Mouse (Mus musculus): ENCODE data around the gene Epas1.

Gene Epas1

GRCm38 (mm10) chr17:86753130-86753821, at the start of gene Epas1:
Gene Epas1, plus strand, starts transcription at chr17:86753700.
- DNase-seq (ENCODE audit: extremely low spot score) = peak; percentile 90

GRCm38 (mm10) chr17:86705236-86705635, 48.3 kb upstream of the Epas1 start:
- DNase-seq (ENCODE audit: extremely low spot score) = no peak

GRCm38 (mm10) chr17:86706467-86706866, 47.0 kb upstream of the Epas1 start:
- no peak for DNase-seq (ENCODE audit: extremely low spot score)

- no peak for DNase-seq (ENCODE audit: extremely low spot score)
Observed at GRCm38 (mm10) chr17:86709803-86710202, 43.7 kb upstream of the Epas1 start.

GRCm38 (mm10) chr17:86710379-86710778, 43.1 kb upstream of the Epas1 start:
- no peak for DNase-seq (ENCODE audit: extremely low spot score)

GRCm38 (mm10) chr17:86711949-86712348, 41.6 kb upstream of the Epas1 start:
- DNase-seq (ENCODE audit: extremely low spot score) = no peak

GRCm38 (mm10) chr17:86712601-86713000, 40.9 kb upstream of the Epas1 start:
- no peak for DNase-seq (ENCODE audit: extremely low spot score)

- peak; percentile 44 for DNase-seq (ENCODE audit: extremely low spot score)
Observed at GRCm38 (mm10) chr17:86713591-86713990, 39.9 kb upstream of the Epas1 start.

- no peak for DNase-seq (ENCODE audit: extremely low spot score)
Observed at GRCm38 (mm10) chr17:86724786-86725415, 28.6 kb upstream of the Epas1 start.

- DNase-seq (ENCODE audit: extremely low spot score) = no peak
Observed at GRCm38 (mm10) chr17:86726480-86726879, 27.0 kb upstream of the Epas1 start.

GRCm38 (mm10) chr17:86727031-86727430, 26.5 kb upstream of the Epas1 start:
- no peak for DNase-seq (ENCODE audit: extremely low spot score)

- DNase-seq (ENCODE audit: extremely low spot score) = no peak
Observed at GRCm38 (mm10) chr17:86731273-86731672, 22.2 kb upstream of the Epas1 start.

GRCm38 (mm10) chr17:86732024-86732423, 21.5 kb upstream of the Epas1 start:
- peak; percentile 73 for DNase-seq (ENCODE audit: extremely low spot score)

GRCm38 (mm10) chr17:86732522-86732921, 21.0 kb upstream of the Epas1 start:
- DNase-seq (ENCODE audit: extremely low spot score) = no peak

GRCm38 (mm10) chr17:86733644-86734043, 19.9 kb upstream of the Epas1 start:
- DNase-seq (ENCODE audit: extremely low spot score) = no peak

- no peak for DNase-seq (ENCODE audit: extremely low spot score)
Observed at GRCm38 (mm10) chr17:86738477-86738876, 15.0 kb upstream of the Epas1 start.

- no peak for DNase-seq (ENCODE audit: extremely low spot score)
Observed at GRCm38 (mm10) chr17:86743351-86743941, 10.1 kb upstream of the Epas1 start.

- DNase-seq (ENCODE audit: extremely low spot score) = no peak
Observed at GRCm38 (mm10) chr17:86744943-86745342, 8.6 kb upstream of the Epas1 start.

GRCm38 (mm10) chr17:86751373-86751871, 2.1 kb upstream of the Epas1 start:
- DNase-seq (ENCODE audit: extremely low spot score) = no peak

GRCm38 (mm10) chr17:86753931-86754805, 668 bp downstream of the Epas1 start:
- DNase-seq (ENCODE audit: extremely low spot score) = no peak

- DNase-seq (ENCODE audit: extremely low spot score) = peak; percentile 36
Observed at GRCm38 (mm10) chr17:86754806-86755571, 1.5 kb downstream of the Epas1 start.

All from embryo, embryonic 9.5 days (tissue).